Comparison of ENCODE assay signal across 29 mouse cellular contexts in genomic region chr15:98537923-98538322, GRCm38 (mm10). TPM values are rescaled to one million over a fixed set of nuclear protein-coding genes. Genes with fewer than 3 reads are reported as not detected.
"Had no signal": no experiment of that assay in that cellular context is flagged by ENCODE, and none has a peak within 500 bp of the region (broad histone marks: within the 10 kb centered on the region; RNA-seq: fewer than 3 reads in every experiment).

No protein-coding gene starts in this region.

- ATAC-seq: lung, postnatal 0 days; midbrain, embryonic 13.5 days; midbrain, embryonic 15.5 days had no signal

- H3K9ac ChIP-seq: lung, embryonic 15.5 days; midbrain, embryonic 13.5 days; midbrain, embryonic 15.5 days; neural tube, embryonic 13.5 days; neural tube, embryonic 15.5 days; stomach, embryonic 15.5 days had no signal

- H3K4me1 ChIP-seq: lung, embryonic 15.5 days; stomach, embryonic 15.5 days had no signal

- H3K27ac ChIP-seq: lung, embryonic 15.5 days; macrophage; midbrain, embryonic 13.5 days; midbrain, embryonic 15.5 days; neural tube, embryonic 13.5 days; neural tube, embryonic 15.5 days; stomach, embryonic 15.5 days; stomach, postnatal 0 days had no signal

- H3K9me3 ChIP-seq: lung, embryonic 15.5 days; megakaryocyte, embryonic 14.5 days; midbrain, embryonic 13.5 days; midbrain, embryonic 15.5 days; neural tube, embryonic 13.5 days; neural tube, embryonic 15.5 days; stomach, embryonic 15.5 days had no signal

- DNase-seq: lung, adult 2 months; lung, postnatal 14 days; lung, postnatal 36 days; retina, postnatal 1 day; right cerebral cortex, adult 18-20 months; right cerebral cortex, postnatal 25 days; right cerebral cortex, postnatal 4 days; spleen, adult 18-20 months; thymus, adult 2 months; thymus, postnatal 25 days; thymus, postnatal 4 days had no signal

- H3K4me2 ChIP-seq: lung, embryonic 15.5 days; midbrain, embryonic 11.5 days; midbrain, embryonic 13.5 days; midbrain, embryonic 15.5 days; neural tube, embryonic 13.5 days; neural tube, embryonic 15.5 days; stomach, embryonic 15.5 days had no signal

- H3K4me3 ChIP-seq: lung, embryonic 15.5 days; megakaryocyte, embryonic 14.5 days; midbrain, embryonic 13.5 days; midbrain, embryonic 15.5 days; neural tube, embryonic 13.5 days; neural tube, embryonic 15.5 days; stomach, embryonic 15.5 days had no signal

- H3K27me3 ChIP-seq: lung, embryonic 15.5 days; megakaryocyte, embryonic 14.5 days; midbrain, embryonic 13.5 days; midbrain, embryonic 15.5 days; neural tube, embryonic 13.5 days; neural tube, embryonic 15.5 days; stomach, embryonic 15.5 days had no signal

RNA-seq across cellular contexts. Expression of gene 4930415O20Rik, which starts 32.9 kb away (rescaled TPM):
- total RNA-seq: megakaryocyte progenitor cell, adult 5-6 weeks; monocyte, adult 5-6 weeks had no signal
- polyA plus RNA-seq: lung, adult 2 months; lung, embryonic 15.5 days; macrophage; midbrain, embryonic 13.5 days; neural tube, embryonic 11.5 days; neural tube, embryonic 13.5 days; neural tube, embryonic 15.5 days; stomach, embryonic 15.5 days; urinary bladder, adult 2 months had no signal

RNA-seq across cellular contexts. Expression of gene Olfr279, which starts 45.7 kb away (rescaled TPM):
- total RNA-seq: megakaryocyte progenitor cell, adult 5-6 weeks; midbrain, postnatal 0 days; monocyte, adult 5-6 weeks had no signal
- polyA plus RNA-seq: lung, embryonic 15.5 days; lung, postnatal 0 days; macrophage; midbrain, embryonic 11.5 days; midbrain, embryonic 13.5 days; midbrain, embryonic 15.5 days; midbrain, postnatal 0 days; neural tube, embryonic 11.5 days; neural tube, embryonic 13.5 days; neural tube, embryonic 15.5 days; small intestine, adult 2 months; stomach, embryonic 15.5 days; stomach, postnatal 0 days; thymus, adult 2 months; urinary bladder, adult 2 months had no signal

RNA-seq across cellular contexts. Expression of gene Lalba, which starts 55.4 kb away (rescaled TPM):
- total RNA-seq: megakaryocyte progenitor cell, adult 5-6 weeks; midbrain, postnatal 0 days; monocyte, adult 5-6 weeks had no signal
- polyA plus RNA-seq: macrophage; midbrain, embryonic 11.5 days; midbrain, embryonic 13.5 days; midbrain, embryonic 15.5 days; midbrain, postnatal 0 days; neural tube, embryonic 11.5 days; neural tube, embryonic 13.5 days; neural tube, embryonic 15.5 days; small intestine, adult 2 months; stomach, embryonic 15.5 days; testis, adult 2 months; thymus, adult 2 months; urinary bladder, adult 2 months had no signal
